Mouse (Mus musculus): ENCODE results near the gene Rora.

- TF ChIP-seq CTCF (conservative IDR thresholded peaks at IDR 0.05; ENCODE audit: low read length) (no peak), POU5F1 (IDR thresholded peaks at IDR 0.05; ENCODE audit: borderline replicate concordance, low read length) (no peak), NANOG (IDR thresholded peaks at IDR 0.05; ENCODE audit: borderline replicate concordance, low read length) (no peak)
These were observed 458.0 kb downstream of the Rora start for GRCm38 (mm10) chr9:69111539-69111938.

Data from E14TG2a.4 (cell line).